Mouse (Mus musculus) activated CD4-positive, CD25-positive, alpha-beta regulatory T cell, adult 9 weeks (primary cell): ENCODE measurements around the gene Gfi1. TPM values are rescaled to one million over a fixed set of nuclear protein-coding genes. Genes with fewer than 3 reads are reported as not detected.

Source experiments
- polyA plus RNA-seq: library from polyadenylated mRNA; unstranded; fragments of 100-300 nt; shearing (Covaris generic); gene quantifications from one replicate; pipeline ENCODE4 v1.2.1, GENCODE M21; 2017

Gene Gfi1
- 2.6 TPM for polyA plus RNA-seq

DNA sequence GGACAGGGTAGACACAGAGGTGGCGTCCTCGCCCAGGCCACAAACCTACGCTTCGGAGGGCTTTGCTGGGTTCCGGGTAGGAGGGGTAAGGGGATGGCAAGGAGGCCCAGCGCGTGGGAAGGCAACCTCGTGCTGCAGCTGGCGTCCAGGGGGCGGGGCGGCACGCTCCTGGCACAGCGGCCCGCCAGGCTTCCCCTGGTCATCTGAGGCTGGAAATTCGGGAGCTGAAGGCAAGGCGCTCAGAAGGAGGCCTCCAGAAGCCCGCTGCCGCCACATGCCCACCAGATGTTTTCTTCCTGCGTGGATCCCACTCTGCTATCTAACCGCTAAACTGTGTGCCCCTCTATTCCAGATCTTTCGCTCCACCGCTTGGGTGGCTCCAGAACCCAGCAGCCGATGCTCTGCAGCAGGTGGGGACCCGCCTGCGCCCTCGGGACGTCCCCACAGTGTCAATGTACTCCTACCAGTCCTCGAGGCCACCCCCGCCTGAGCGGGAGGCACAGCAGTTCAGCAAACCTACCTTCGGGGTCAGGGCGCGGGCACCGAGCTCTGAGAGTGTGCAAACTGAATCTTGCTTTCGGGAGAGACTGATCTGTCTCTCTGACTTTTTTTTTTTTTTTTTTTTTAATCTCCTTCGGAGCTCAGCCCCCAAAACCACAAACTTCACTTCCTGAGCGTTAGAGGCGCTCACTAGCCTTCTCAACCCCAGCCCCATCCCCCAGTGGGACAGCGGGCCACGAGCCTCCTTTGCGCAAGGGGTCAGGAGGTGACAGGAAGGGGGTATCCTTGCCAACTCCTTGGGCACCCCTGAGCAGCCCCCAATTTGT lies at the start of gene Gfi1:
Gene Gfi1 (minus strand): TSS at position 602 of the 827 bp plus-strand sequence.

Other genes starting within 250 kb of the Gfi1 start
- gene Gm42669, start 218.4 kb downstream of the Gfi1 start, polyA plus RNA-seq, result 0.35 TPM
- 0.10 TPM for gene 1700028K03Rik, start 191.3 kb downstream of the Gfi1 start, polyA plus RNA-seq
- gene Rpap2, start 128.7 kb downstream of the Gfi1 start, polyA plus RNA-seq, result 35.8 TPM
- 19.3 TPM for gene Glmn, start 128.1 kb downstream of the Gfi1 start, polyA plus RNA-seq
- gene Ube2d2b, start 104.1 kb upstream of the Gfi1 start, polyA plus RNA-seq, result 0.22 TPM
- 0.56 TPM for gene Evi5, start 149.1 kb upstream of the Gfi1 start, polyA plus RNA-seq
- gene Rpl5, start 174.5 kb upstream of the Gfi1 start, polyA plus RNA-seq, result 25.6 TPM